Mouse (Mus musculus) forebrain, embryonic 11.5 days (tissue): ENCODE data around the gene Olfr212. TPM values are rescaled to one million over a fixed set of nuclear protein-coding genes. Genes with fewer than 3 reads are reported as not detected.
"Not testable (repeated sequence)": the region's sequence is repeated elsewhere in the genome, so short reads cannot be mapped to it uniquely, and the experiment has no call there.

Experiments used
- ATAC-seq: fragments of 200-750 bp; cut with Nextera tagmentation; replicated peaks from 2 replicates; pipeline ENCODE4 v1.8.0; 2017; ENCODE audit warnings: moderate TSS enrichment; ENCODE audit not compliant: low FRiP score
- DNase-seq: peaks from one replicate; pipeline ENCODE4 v3.0.0-alpha.2; 2017; ENCODE audit warnings: low spot score
- H3K27ac ChIP-seq: fragments of 300-500 bp; sonication (generic); 2 replicates; pipeline ENCODE4 v1.5.1; 2014; ENCODE audit warnings: low read depth, low read length
- H3K27me3 ChIP-seq: fragments of 300-500 bp; sonication (generic); 2 replicates; pipeline ENCODE4 v1.6.1; 2014; ENCODE audit warnings: mild to moderate bottlenecking, low read length, mixed read lengths; ENCODE audit not compliant: control insufficient read depth, insufficient read depth
- H3K36me3 ChIP-seq: fragments of 300-500 bp; sonication (generic); 2 replicates; pipeline ENCODE4 v1.6.1; 2014; ENCODE audit warnings: mild to moderate bottlenecking, low read length, moderate library complexity, mixed read lengths; ENCODE audit not compliant: control insufficient read depth, insufficient read depth
- H3K4me1 ChIP-seq: fragments of 300-500 bp; sonication (generic); replicated peaks from 2 replicates; pipeline ENCODE4 v1.6.1; 2014; ENCODE audit warnings: low read length, mixed read lengths; ENCODE audit not compliant: control insufficient read depth, insufficient read depth
- H3K4me2 ChIP-seq: fragments of 300-500 bp; sonication (generic); 2 replicates; pipeline ENCODE4 v1.6.1; 2014; ENCODE audit warnings: low read depth, mild to moderate bottlenecking, low read length, moderate library complexity, mixed read lengths; ENCODE audit not compliant: severe bottlenecking
- H3K4me3 ChIP-seq: fragments of 300-500 bp; sonication (generic); 2 replicates; pipeline ENCODE4 v1.5.1; 2014; ENCODE audit warnings: low read depth, low read length
- H3K9ac ChIP-seq: fragments of 300-500 bp; sonication (generic); 2 replicates; pipeline ENCODE4 v1.6.1; 2014; ENCODE audit warnings: low read length
- H3K9me3 ChIP-seq: fragments of 300-500 bp; sonication (generic); 2 replicates; pipeline ENCODE4 v1.6.1; 2016; ENCODE audit warnings: low read length, mixed read lengths; ENCODE audit not compliant: control insufficient read depth
- WGBS: fragments of 180-500 bp; shearing (Covaris S2); extraction: QIAGEN DNeasy Blood & Tissue Kit; methylation state at CpG from one replicate; pipeline ENCODE4 v1.1.7; 2014; 5-methylcytosine and 5-hydroxymethylcytosine counted together
- polyA plus RNA-seq: library from polyadenylated mRNA; unstranded; fragments of >200 nt; fragmentation: Nextera tagmentation; extraction: Ambion mirVana; gene quantifications from 2 replicates; pipeline ENCODE4 v1.2.1, GENCODE M21; 2014

Gene Olfr212
- not detected in 2 replicates for polyA plus RNA-seq

DNA sequence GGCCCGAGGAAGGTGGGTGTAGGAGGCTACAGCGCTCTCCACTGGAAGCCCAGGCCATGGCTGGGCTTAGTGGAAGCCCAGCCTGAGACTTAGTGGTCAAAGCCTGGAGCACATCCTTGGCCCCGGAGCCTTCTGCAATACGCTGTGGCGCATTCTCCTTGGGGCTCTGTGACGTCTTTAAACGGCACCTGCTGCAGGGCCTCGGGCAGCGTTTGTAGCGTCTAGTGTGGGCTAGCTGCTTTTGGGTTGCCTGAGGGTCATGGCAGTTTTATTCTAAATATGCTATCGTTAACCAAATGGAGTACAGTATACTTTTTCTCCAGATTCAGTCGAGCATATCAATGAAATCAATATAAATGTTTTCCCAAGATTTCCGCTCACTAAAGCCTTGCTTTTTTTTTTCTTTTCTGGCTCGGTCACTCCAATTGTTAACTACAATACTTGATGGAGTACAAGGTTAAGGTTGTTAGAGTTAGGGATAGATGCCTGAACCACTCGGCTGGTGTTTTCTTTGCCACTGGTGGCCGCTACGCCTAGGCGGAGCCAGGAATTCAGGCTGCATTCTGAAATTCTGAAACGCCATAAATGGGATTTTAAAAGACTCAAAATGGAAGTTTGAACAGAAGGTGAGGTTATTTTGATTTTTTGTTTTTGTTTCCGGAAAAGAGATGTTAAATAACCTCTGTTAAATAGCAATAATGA is at the start of gene Olfr212:
Gene Olfr212, plus strand, starts transcription at position 215 of the 702 bp plus-strand sequence.
- not testable (repeated sequence) for H3K27ac ChIP-seq, H3K9me3 ChIP-seq, H3K9ac ChIP-seq, DNase-seq, H3K36me3 ChIP-seq, H3K4me3 ChIP-seq, H3K27me3 ChIP-seq, H3K4me1 ChIP-seq, H3K4me2 ChIP-seq, ATAC-seq
- WGBS = 94% methylated on average over 19 of the region's 20 CpGs

DNA sequence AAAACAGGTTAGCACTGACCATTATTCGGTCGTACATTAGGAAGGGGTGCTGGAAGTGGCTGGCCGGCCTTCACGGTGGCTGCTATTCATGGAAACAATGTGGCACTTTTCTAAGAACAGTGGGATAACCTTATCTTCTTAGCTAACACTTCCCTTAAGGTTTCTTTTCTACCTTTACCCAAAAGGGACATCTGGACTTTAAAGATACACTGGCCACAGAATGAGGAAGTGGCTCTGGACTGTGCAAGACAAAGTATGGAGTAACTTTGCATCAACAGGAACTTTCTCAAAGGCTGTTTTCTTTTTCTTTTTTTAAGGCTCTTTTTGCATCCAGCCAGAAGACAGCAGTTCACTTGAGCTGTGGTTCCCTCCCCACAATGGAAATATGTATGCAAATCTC is 47.6 kb upstream of the Olfr212 start:
- H3K27ac ChIP-seq = no peak overlapping the region
- no peak overlapping the region for H3K4me3 ChIP-seq
- H3K36me3 ChIP-seq = no peaks in the 10 kb centered on the region
- 75% methylated on average over 4 of the region's 4 CpGs for WGBS
- no peak overlapping the region for H3K4me2 ChIP-seq
- no peak overlapping the region for H3K9ac ChIP-seq
- peaks cover 11% of the 10 kb centered on the region; the same call in 1 of the 2 replicates for H3K27me3 ChIP-seq
- H3K9me3 ChIP-seq = no peaks in the 10 kb centered on the region
- peaks cover 6% of the 10 kb centered on the region; the same call in 1 of the 2 replicates for H3K4me1 ChIP-seq
- DNase-seq (no peak), ATAC-seq (no peak)

DNA sequence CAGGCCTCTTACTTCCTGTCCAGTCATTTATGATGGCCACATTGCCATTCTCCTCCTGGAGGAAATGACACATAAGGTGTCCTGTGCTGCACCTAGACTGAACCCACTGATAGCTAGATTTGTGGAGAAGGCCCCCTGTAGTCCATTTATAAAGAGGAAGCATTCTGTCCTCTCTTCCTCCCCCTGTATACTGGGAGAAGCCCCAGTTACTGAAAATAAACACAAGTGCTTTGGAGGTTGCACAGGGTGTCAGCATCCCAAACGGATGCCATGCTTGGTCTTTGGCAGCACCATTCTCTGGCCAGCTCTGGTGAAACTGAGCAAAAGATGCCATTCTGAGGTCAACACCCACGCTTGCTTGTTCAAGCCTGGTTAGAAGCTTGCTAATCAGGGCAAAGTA is 47.1 kb upstream of the Olfr212 start:
- no peaks in the 10 kb centered on the region for H3K36me3 ChIP-seq
- ATAC-seq = no peak
- 76% methylated on average over 2 of the region's 2 CpGs for WGBS

DNA sequence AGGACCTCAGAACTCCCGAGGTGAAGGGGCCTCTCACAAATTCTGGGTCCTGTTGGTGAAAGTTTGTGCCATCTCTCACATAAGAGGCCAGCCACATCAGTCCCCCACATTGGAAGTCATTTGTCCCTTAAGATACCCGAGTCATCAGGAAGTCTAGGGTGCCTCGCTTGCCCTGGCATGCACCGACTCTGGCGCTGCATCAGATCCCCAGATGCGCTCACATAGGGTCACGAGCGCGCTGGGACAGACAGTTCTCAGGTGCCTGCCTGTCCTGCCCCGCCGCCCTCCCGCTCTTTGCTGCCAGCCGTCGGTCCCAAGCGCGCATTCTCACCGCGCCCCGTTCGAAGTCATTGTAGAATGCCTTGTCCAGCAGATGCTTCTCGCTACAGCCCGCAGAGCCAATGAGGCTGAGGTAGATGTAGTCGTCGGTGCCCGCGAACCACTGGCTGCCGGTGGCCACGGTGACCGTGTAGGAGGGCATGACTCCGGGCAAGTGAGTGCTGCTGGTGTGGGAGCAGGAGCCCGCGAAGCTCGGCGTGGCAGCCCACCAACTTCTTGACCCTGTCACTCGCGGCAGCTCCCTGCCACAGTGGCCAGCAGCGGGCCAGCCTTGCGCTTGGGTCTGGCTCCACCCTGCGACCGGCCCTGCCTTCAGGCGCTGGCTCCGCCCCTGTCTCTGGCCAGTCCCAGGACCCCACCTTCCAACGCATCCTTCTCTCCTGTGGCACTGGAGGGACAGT is 45.6 kb upstream of the Olfr212 start, which contains the start of gene Alox5:
Gene Alox5, minus strand, starts transcription at position 635 of the 740 bp plus-strand sequence.
- DNase-seq (peak; percentile 68), ATAC-seq (peak; percentile 75)
- H3K9ac ChIP-seq = peak within 1 kb of the TSS; percentile 35; the same call in 1 of the 2 replicates
- peak within 1 kb of the TSS; percentile 74 for H3K4me2 ChIP-seq
- WGBS = 3% methylated on average over 39 of the region's 43 CpGs
- H3K4me1 ChIP-seq = peaks cover 6% of the 10 kb centered on the region; the same call in 1 of the 2 replicates
- peaks cover 11% of the 10 kb centered on the region; the same call in 1 of the 2 replicates for H3K27me3 ChIP-seq
- no peak within 1 kb of the TSS for H3K27ac ChIP-seq
- H3K4me3 ChIP-seq = peak within 1 kb of the TSS; percentile 34
- H3K9me3 ChIP-seq = no peaks in the 10 kb centered on the region
- H3K36me3 ChIP-seq = no peaks in the 10 kb centered on the region

More for the DNA sequence above, 47.1 kb upstream of the Olfr212 start:
- Histone ChIP-seq H3K4me2 (no peak overlapping the region), H3K4me3 (no peak overlapping the region), H3K9ac (no peak overlapping the region), H3K9me3 (no peaks in the 10 kb centered on the region), H3K4me1 (peaks cover 6% of the 10 kb centered on the region; the same call in 1 of the 2 replicates), H3K27me3 (peaks cover 11% of the 10 kb centered on the region; the same call in 1 of the 2 replicates), H3K27ac (no peak overlapping the region)
- DNase-seq = no peak

DNA sequence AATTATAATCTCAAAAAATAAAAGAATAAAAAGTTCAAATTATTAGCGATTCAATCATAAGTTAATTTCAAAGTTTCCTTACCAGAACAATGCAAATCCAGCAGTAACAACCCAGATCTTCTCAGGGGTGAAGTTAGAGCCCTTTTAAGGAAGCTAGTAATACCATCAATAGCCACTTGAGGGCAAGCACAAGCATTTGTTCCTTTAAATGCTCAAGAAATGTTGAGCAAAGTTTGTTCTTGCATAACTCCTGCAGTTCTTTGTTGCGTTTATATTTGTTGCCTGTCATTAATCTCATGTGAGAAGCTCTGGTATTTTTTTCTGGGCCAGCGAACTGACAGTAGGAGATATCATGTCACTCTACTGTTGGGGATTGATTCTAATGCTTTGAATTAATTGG is 38.2 kb upstream of the Olfr212 start:
- DNase-seq = no peak
- WGBS = 44% methylated on average over 3 of the region's 3 CpGs

DNA sequence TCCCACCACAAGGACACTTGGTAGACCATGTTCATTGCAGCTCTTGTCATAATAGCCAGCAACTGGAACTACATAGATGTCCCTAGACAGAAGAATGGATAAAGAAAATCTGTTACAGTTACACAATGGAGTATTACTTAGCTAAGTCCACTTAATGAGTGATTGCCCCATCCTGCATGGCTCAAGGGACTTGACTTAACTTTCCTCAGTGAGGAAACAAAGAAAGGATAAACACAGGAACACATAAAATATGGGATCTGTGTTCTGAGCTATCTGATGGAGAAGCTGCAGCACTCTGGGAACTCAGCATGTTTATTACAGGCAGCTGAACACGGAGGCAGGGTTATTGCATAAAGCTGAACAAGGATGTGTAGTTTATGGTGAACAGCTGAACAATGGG is 21.2 kb upstream of the Olfr212 start:
- 74% methylated on average over 1 of the region's 1 CpGs for WGBS
- no peak for ATAC-seq
- Histone ChIP-seq H3K9me3 (no peaks in the 10 kb centered on the region), H3K27me3 (no peaks in the 10 kb centered on the region), H3K9ac (no peak overlapping the region), H3K36me3 (no peaks in the 10 kb centered on the region), H3K4me2 (no peak overlapping the region), H3K27ac (no peak overlapping the region), H3K4me1 (no peaks in the 10 kb centered on the region), H3K4me3 (no peak overlapping the region)
- no peak for DNase-seq

More for the DNA sequence above, 38.2 kb upstream of the Olfr212 start:
- H3K4me2 ChIP-seq = no peak overlapping the region
- H3K36me3 ChIP-seq = no peaks in the 10 kb centered on the region
- H3K27me3 ChIP-seq = no peaks in the 10 kb centered on the region
- no peaks in the 10 kb centered on the region for H3K4me1 ChIP-seq
- H3K27ac ChIP-seq = no peak overlapping the region
- no peak overlapping the region for H3K9ac ChIP-seq
- no peak overlapping the region for H3K4me3 ChIP-seq
- no peaks in the 10 kb centered on the region for H3K9me3 ChIP-seq
- no peak for ATAC-seq

DNA sequence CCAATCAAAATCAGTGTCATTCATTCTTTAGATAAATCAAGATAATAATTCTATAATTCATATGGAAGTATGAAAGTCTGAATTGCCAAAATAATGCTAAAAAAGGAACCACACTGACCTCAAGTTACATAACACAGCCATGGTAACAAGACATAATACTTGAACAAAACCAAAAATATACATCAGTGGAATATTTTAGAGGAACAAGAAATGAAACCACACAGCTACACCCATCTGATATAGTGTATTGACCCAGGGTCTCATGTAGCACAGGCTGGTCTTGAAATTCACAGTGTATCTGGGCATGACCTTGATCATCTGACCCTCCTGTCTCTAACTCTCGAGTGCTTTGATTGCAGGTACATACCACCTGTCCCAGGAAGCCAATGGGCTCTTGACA is 19.5 kb upstream of the Olfr212 start:
- ATAC-seq = no peak
- H3K4me3 ChIP-seq = no peak overlapping the region

DNA sequence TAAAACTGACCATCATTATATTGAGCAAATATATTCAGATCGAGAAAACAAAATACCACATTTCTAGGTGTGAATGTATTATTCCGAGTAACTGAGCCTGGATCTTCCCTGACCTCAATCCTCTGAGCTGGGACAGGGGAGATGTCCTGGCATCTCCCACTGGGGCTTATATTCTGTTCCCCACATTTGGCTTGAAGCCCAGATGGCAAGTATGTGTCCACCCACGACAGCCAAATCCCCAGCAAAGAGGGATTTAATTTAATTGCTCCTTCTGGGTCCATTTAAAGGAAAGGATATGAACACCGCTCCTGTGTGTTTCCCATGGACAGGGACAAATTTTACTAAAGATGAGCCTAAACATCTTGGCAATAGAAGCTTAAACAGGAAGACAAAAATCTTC is 17.5 kb upstream of the Olfr212 start, which contains the start of gene Olfr211:
Gene Olfr211, plus strand, starts transcription at position 301 of the 400 bp plus-strand sequence.
- Histone ChIP-seq H3K36me3 (no peaks in the 10 kb centered on the region), H3K27ac (no peak within 1 kb of the TSS), H3K27me3 (no peaks in the 10 kb centered on the region), H3K4me2 (no peak within 1 kb of the TSS), H3K4me1 (no peaks in the 10 kb centered on the region), H3K9me3 (no peaks in the 10 kb centered on the region), H3K9ac (no peak within 1 kb of the TSS), H3K4me3 (no peak within 1 kb of the TSS)
- no peak for DNase-seq
- no peak for ATAC-seq
- 79% methylated on average over 4 of the region's 4 CpGs for WGBS

More for the DNA sequence above, 19.5 kb upstream of the Olfr212 start:
- Histone ChIP-seq H3K4me2 (no peak overlapping the region), H3K4me1 (no peaks in the 10 kb centered on the region), H3K9me3 (no peaks in the 10 kb centered on the region), H3K9ac (no peak overlapping the region), H3K27ac (no peak overlapping the region), H3K27me3 (no peaks in the 10 kb centered on the region), H3K36me3 (no peaks in the 10 kb centered on the region)
- WGBS = 74% methylated on average over 1 of the region's 1 CpGs
- DNase-seq = no peak
